Mouse (Mus musculus) heart, postnatal 0 days (tissue): ENCODE measurements around the gene Ddrgk1.

Source experiments
- CTCF ChIP-seq: IDR thresholded peaks from 2 replicates; pipeline ENCODE4 v1.5.1; 2016; ENCODE audit warnings: antibody characterized with exemption, control low read depth, low read depth
- EP300 ChIP-seq: IDR thresholded peaks from 2 replicates; pipeline ENCODE4 v1.6.1; 2016; ENCODE audit warnings: antibody characterized with exemption, low read depth

- TF ChIP-seq CTCF (no peak), EP300 (no peak)
Observed at GRCm38 (mm10) chr2:130653303-130653702, 11.2 kb downstream of the Ddrgk1 start.
